Mouse (Mus musculus): ENCODE results near the gene Zpbp2.

DNA sequence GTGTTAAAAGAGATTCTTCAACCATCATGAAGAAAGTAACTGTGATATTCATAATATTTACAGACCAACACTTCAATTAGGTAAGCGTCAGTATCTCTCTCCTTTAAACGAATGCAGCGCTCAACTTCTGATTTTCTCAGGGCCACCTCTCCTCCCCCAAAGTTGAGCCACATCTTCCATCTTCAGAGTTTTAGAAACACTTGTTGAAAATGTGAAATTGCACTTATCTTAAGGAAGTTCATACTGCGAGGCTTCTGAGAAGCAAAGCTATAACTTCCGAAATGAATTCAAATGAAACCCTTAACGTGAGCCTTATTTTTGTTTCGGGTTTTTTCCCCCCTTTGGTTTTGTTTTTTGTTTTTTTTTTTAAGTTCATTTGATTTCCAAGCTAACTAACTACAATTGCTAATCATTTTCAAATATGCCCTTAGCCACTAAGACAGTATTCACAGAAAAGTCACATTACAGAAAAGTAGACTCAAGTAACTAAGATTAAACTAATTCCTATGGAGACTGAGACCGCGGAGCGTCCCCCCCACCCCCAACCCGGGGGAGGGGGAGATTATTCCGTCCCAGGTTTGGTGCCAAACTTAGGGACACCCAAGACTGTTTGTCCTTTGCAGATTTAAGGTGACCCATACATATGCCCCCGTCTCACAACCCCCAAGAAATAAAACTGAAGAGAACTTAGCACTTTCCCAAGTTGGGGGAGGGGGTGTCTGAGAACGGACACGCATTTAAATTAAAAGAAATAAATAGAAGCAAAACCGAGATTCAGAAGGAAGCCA is 5.8 kb upstream of the Zpbp2 start:
- TF ChIP-seq CTCF (IDR thresholded peaks at IDR 0.05; ENCODE audit: control insufficient read depth, insufficient read depth, insufficient read length) = no peak
- TF ChIP-seq USF1 (IDR thresholded peaks at IDR 0.05; ENCODE audit: low read depth) = no peak
- TF ChIP-seq MYOD1 (IDR thresholded peaks at IDR 0.05; ENCODE audit: control insufficient read depth, insufficient read length, low read depth) = no peak
- TF ChIP-seq MAX (IDR thresholded peaks at IDR 0.05) = no peak

Measured in C2C12 (cell line).